Mouse (Mus musculus): ENCODE results near the gene Cdh22. TPM values are rescaled to one million over a fixed set of nuclear protein-coding genes. Genes with fewer than 3 reads are reported as not detected.

The Cdh22 gene
- polyA plus RNA-seq, 1 experiment from 2014 or later: 0.25 TPM

GRCm38 (mm10) chr2:165157900-165158299 is 76.8 kb downstream of the Cdh22 start:
- Histone ChIP-seq H3K4me1 (replicated peaks; ENCODE audit: control insufficient read depth, insufficient read depth, low read length) (no peaks in the 10 kb centered on the region), H3K9me3 (ENCODE audit: control insufficient read depth) (no peaks in the 10 kb centered on the region), H3K9ac (ENCODE audit: low read depth, low read length) (no peak overlapping the region), H3K27ac (ENCODE audit: low read depth, low read length) (no peak overlapping the region), H3K27me3 (replicated peaks; ENCODE audit: control insufficient read depth, insufficient read depth, low read length) (0 out of 2 replicates have a peak, but pooled peaks cover 4% of the 10 kb centered on the region), H3K36me3 (ENCODE audit: control insufficient read depth, insufficient read depth) (no peaks in the 10 kb centered on the region), H3K4me3 (ENCODE audit: low read depth, low read length) (no peak overlapping the region), H3K4me2 (replicated peaks; ENCODE audit: low read depth) (no peak overlapping the region)
- WGBS: 77% methylated on average over 11 of the region's 11 CpGs
- TF ChIP-seq CTCF (IDR thresholded peaks at IDR 0.05; ENCODE audit: low read depth): no peak
- ATAC-seq: no peak

GRCm38 (mm10) chr2:165153006-165153405 is 81.6 kb downstream of the Cdh22 start:
- Histone ChIP-seq H3K4me3 (ENCODE audit: low read depth, low read length) (no peak overlapping the region), H3K4me2 (replicated peaks; ENCODE audit: low read depth) (no peak overlapping the region), H3K9ac (ENCODE audit: low read depth, low read length) (no peak overlapping the region), H3K27me3 (replicated peaks; ENCODE audit: control insufficient read depth, insufficient read depth, low read length) (no peaks in the 10 kb centered on the region), H3K9me3 (ENCODE audit: control insufficient read depth) (no peaks in the 10 kb centered on the region), H3K4me1 (replicated peaks; ENCODE audit: control insufficient read depth, insufficient read depth, low read length) (no peaks in the 10 kb centered on the region), H3K36me3 (ENCODE audit: control insufficient read depth, insufficient read depth) (no peaks in the 10 kb centered on the region), H3K27ac (ENCODE audit: low read depth, low read length) (no peak overlapping the region)
- no peak for TF ChIP-seq CTCF (IDR thresholded peaks at IDR 0.05; ENCODE audit: low read depth)
- ATAC-seq: no peak
- WGBS: 26% methylated on average over 12 of the region's 12 CpGs

- TF ChIP-seq CTCF (IDR thresholded peaks at IDR 0.05; ENCODE audit: low read depth): no peak
- Histone ChIP-seq H3K9ac (ENCODE audit: low read depth, low read length) (no peak overlapping the region), H3K36me3 (ENCODE audit: control insufficient read depth, insufficient read depth) (no peaks in the 10 kb centered on the region), H3K27me3 (replicated peaks; ENCODE audit: control insufficient read depth, insufficient read depth, low read length) (no peaks in the 10 kb centered on the region), H3K27ac (ENCODE audit: low read depth, low read length) (no peak overlapping the region), H3K4me1 (replicated peaks; ENCODE audit: control insufficient read depth, insufficient read depth, low read length) (no peaks in the 10 kb centered on the region), H3K4me2 (replicated peaks; ENCODE audit: low read depth) (no peak overlapping the region), H3K4me3 (ENCODE audit: low read depth, low read length) (no peak overlapping the region), H3K9me3 (ENCODE audit: control insufficient read depth) (no peaks in the 10 kb centered on the region)
- 37% methylated on average over 3 of the region's 3 CpGs for WGBS
- no peak for ATAC-seq
Observed at GRCm38 (mm10) chr2:165149741-165150140, 84.9 kb downstream of the Cdh22 start.

- WGBS: 66% methylated on average over 13 of the region's 13 CpGs
- Histone ChIP-seq H3K27me3 (replicated peaks; ENCODE audit: control insufficient read depth, insufficient read depth, low read length) (no peaks in the 10 kb centered on the region), H3K4me2 (replicated peaks; ENCODE audit: low read depth) (no peak overlapping the region), H3K27ac (ENCODE audit: low read depth, low read length) (no peak overlapping the region), H3K4me1 (replicated peaks; ENCODE audit: control insufficient read depth, insufficient read depth, low read length) (no peaks in the 10 kb centered on the region), H3K4me3 (ENCODE audit: low read depth, low read length) (no peak overlapping the region), H3K9ac (ENCODE audit: low read depth, low read length) (no peak overlapping the region), H3K9me3 (ENCODE audit: control insufficient read depth) (no peaks in the 10 kb centered on the region), H3K36me3 (ENCODE audit: control insufficient read depth, insufficient read depth) (no peaks in the 10 kb centered on the region)
- no peak for TF ChIP-seq CTCF (IDR thresholded peaks at IDR 0.05; ENCODE audit: low read depth)
- no peak for ATAC-seq
Observed at GRCm38 (mm10) chr2:165145821-165146220, 88.8 kb downstream of the Cdh22 start.

- no peak overlapping the region for H3K4me3 ChIP-seq (ENCODE audit: low read depth, low read length)
- H3K27ac ChIP-seq (ENCODE audit: low read depth, low read length): no peak overlapping the region
- H3K4me1 ChIP-seq (replicated peaks; ENCODE audit: control insufficient read depth, insufficient read depth, low read length): no peaks in the 10 kb centered on the region
- H3K9me3 ChIP-seq (ENCODE audit: control insufficient read depth): no peaks in the 10 kb centered on the region
- no peaks in the 10 kb centered on the region for H3K36me3 ChIP-seq (ENCODE audit: control insufficient read depth, insufficient read depth)
- H3K4me2 ChIP-seq (replicated peaks; ENCODE audit: low read depth): no peak overlapping the region
- no peak for ATAC-seq
- WGBS: 58% methylated on average over 14 of the region's 14 CpGs
- H3K9ac ChIP-seq (ENCODE audit: low read depth, low read length): no peak overlapping the region
- TF ChIP-seq CTCF (IDR thresholded peaks at IDR 0.05; ENCODE audit: low read depth): no peak
- H3K27me3 ChIP-seq (replicated peaks; ENCODE audit: control insufficient read depth, insufficient read depth, low read length): no peaks in the 10 kb centered on the region
Observed at GRCm38 (mm10) chr2:165143487-165143886, 91.2 kb downstream of the Cdh22 start.

- H3K27me3 ChIP-seq (replicated peaks; ENCODE audit: control insufficient read depth, insufficient read depth, low read length): 0 out of 2 replicates have a peak, but pooled peaks cover 6% of the 10 kb centered on the region
- no peak overlapping the region for H3K4me3 ChIP-seq (ENCODE audit: low read depth, low read length)
- no peak overlapping the region for H3K4me2 ChIP-seq (replicated peaks; ENCODE audit: low read depth)
- no peaks in the 10 kb centered on the region for H3K36me3 ChIP-seq (ENCODE audit: control insufficient read depth, insufficient read depth)
- H3K9me3 ChIP-seq (ENCODE audit: control insufficient read depth): no peaks in the 10 kb centered on the region
- no peak for ATAC-seq
- TF ChIP-seq CTCF (IDR thresholded peaks at IDR 0.05; ENCODE audit: low read depth): no peak
- no peak overlapping the region for H3K27ac ChIP-seq (ENCODE audit: low read depth, low read length)
- no peak overlapping the region for H3K9ac ChIP-seq (ENCODE audit: low read depth, low read length)
- H3K4me1 ChIP-seq (replicated peaks; ENCODE audit: control insufficient read depth, insufficient read depth, low read length): no peaks in the 10 kb centered on the region
- WGBS: 20% methylated on average over 16 of the region's 16 CpGs
Observed at GRCm38 (mm10) chr2:165136049-165136448, 98.6 kb downstream of the Cdh22 start.

GRCm38 (mm10) chr2:165133566-165133965 is 101.1 kb downstream of the Cdh22 start:
- 4% methylated on average over 15 of the region's 15 CpGs for WGBS
- ATAC-seq: no peak
- no peak for TF ChIP-seq CTCF (IDR thresholded peaks at IDR 0.05; ENCODE audit: low read depth)
- Histone ChIP-seq H3K9me3 (ENCODE audit: control insufficient read depth) (no peaks in the 10 kb centered on the region), H3K36me3 (ENCODE audit: control insufficient read depth, insufficient read depth) (no peaks in the 10 kb centered on the region), H3K4me3 (ENCODE audit: low read depth, low read length) (no peak overlapping the region), H3K27me3 (replicated peaks; ENCODE audit: control insufficient read depth, insufficient read depth, low read length) (0 out of 2 replicates have a peak, but pooled peaks cover 6% of the 10 kb centered on the region), H3K4me1 (replicated peaks; ENCODE audit: control insufficient read depth, insufficient read depth, low read length) (no peaks in the 10 kb centered on the region), H3K27ac (ENCODE audit: low read depth, low read length) (no peak overlapping the region), H3K4me2 (replicated peaks; ENCODE audit: low read depth) (no peak overlapping the region), H3K9ac (ENCODE audit: low read depth, low read length) (no peak overlapping the region)

All from intestine, postnatal 0 days (tissue).